Mouse (Mus musculus) bone marrow, adult 2 months (tissue): ENCODE measurements around the gene Tarbp1. TPM values are rescaled to one million over a fixed set of nuclear protein-coding genes. Genes with fewer than 3 reads are reported as not detected.

ENCODE experiments used
- H3K27ac ChIP-seq: fragments of 200-500 bp; 2 replicates; pipeline ENCODE4 v1.5.1; 2012; ENCODE audit warnings: low read depth, mild to moderate bottlenecking, control low read depth, inconsistent platforms, low read length; ENCODE audit not compliant: control insufficient read depth, poor library complexity, insufficient read depth
- H3K4me1 ChIP-seq: fragments of 200-500 bp; 2 replicates; pipeline ENCODE4 v1.6.1; 2011; ENCODE audit warnings: low read length; ENCODE audit not compliant: control insufficient read depth, insufficient read depth
- H3K4me3 ChIP-seq: fragments of 200-500 bp; replicated peaks from 2 replicates; pipeline ENCODE3; 2011; ENCODE audit warnings: mild to moderate bottlenecking, low read depth, low read length, control low read depth; ENCODE audit not compliant: control insufficient read depth
- CTCF ChIP-seq: fragments of 200-500 bp; IDR thresholded peaks from 2 replicates; pipeline ENCODE4 v1.5.1; 2011; ENCODE audit warnings: low read length, control low read depth; ENCODE audit not compliant: control insufficient read depth, insufficient read depth
- POLR2A ChIP-seq: fragments of 200-500 bp; IDR thresholded peaks from 2 replicates; pipeline ENCODE4 v1.6.1; 2011; ENCODE audit warnings: low read depth, mild to moderate bottlenecking, control low read depth, low read length, borderline replicate concordance; ENCODE audit not compliant: control insufficient read depth
- WGBS: fragments of 180-500 bp; shearing (Covaris S2); methylation state at CpG from one replicate; pipeline ENCODE4 v1.1.7; 2018; 5-methylcytosine and 5-hydroxymethylcytosine counted together
- polyA plus RNA-seq: library from polyadenylated mRNA; stranded (reverse); fragments of >200 nt; gene quantifications from 2 replicates; pipeline ENCODE4 v1.2.4, GENCODE M21; 2011; ENCODE audit warnings: low replicate concordance; ENCODE audit not compliant: missing spikeins, insufficient read depth, insufficient read length

Tarbp1 gene
- polyA plus RNA-seq, 1 experiment, result 2.9 TPM

- Histone ChIP-seq H3K4me3 (no peak overlapping the region), H3K4me1 (no peaks in the 10 kb centered on the region), H3K27ac (no peak overlapping the region)
- WGBS, result 45% methylated on average over 2 of the region's 2 CpGs
- TF ChIP-seq CTCF, result no peak
- TF ChIP-seq POLR2A, result no peak
These were observed 94.7 kb downstream of the Tarbp1 start for GRCm38 (mm10) chr8:126380141-126380540.

- WGBS, result 41% methylated on average over 6 of the region's 6 CpGs
- H3K27ac ChIP-seq, result no peak overlapping the region
- H3K4me1 ChIP-seq, result no peaks in the 10 kb centered on the region
- no peak for TF ChIP-seq CTCF
- TF ChIP-seq POLR2A, result no peak
- H3K4me3 ChIP-seq, result no peak overlapping the region
These were observed 95.3 kb downstream of the Tarbp1 start for GRCm38 (mm10) chr8:126379580-126379979.

Other genes starting within 250 kb of the Tarbp1 start
- gene Slc35f3, start 176.5 kb downstream of the Tarbp1 start, polyA plus RNA-seq, result not detected in 2 replicates
- 7.6 and 10.1 TPM in 2 replicates for gene Coa6, start 52.5 kb downstream of the Tarbp1 start, polyA plus RNA-seq
- 21.3 and 35.8 TPM in 2 replicates for gene Irf2bp2, start 118.9 kb upstream of the Tarbp1 start, polyA plus RNA-seq